Mouse (Mus musculus): ENCODE measurements around the gene Megf6. TPM values are rescaled to one million over a fixed set of nuclear protein-coding genes. Genes with fewer than 3 reads are reported as not detected.

Megf6 gene
- polyA plus RNA-seq, 1 experiment from 2014 or later: 4.4 TPM

DNA sequence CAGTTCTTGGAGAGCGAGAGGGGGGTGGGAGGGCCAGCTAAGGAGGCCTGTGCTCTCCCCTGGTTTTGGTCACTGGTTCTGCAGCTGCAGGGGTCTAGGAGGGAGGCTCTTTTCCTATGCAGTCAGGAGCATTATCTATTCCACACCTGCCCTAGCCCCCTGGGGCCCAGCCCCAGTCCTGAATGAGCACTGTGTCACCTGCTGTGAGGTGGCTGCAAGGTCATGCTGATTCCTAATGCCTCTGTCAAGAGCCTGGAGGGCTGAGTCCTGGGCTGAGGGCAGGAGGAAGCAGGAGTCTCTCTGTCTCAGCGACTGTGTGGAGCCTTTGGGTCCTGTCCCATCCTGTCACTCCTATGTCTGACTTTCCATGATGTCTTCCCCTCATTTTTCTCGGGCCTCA, 39.3 kb downstream of the Megf6 start:
- 25% methylated on average over 3 of the region's 3 CpGs for WGBS
- Histone ChIP-seq H3K27ac (ENCODE audit: low read depth, low read length) (no peak overlapping the region; the same call in 1 of the 2 replicates), H3K4me1 (replicated peaks; ENCODE audit: control insufficient read depth, insufficient read depth, low read length) (no peaks in the 10 kb centered on the region), H3K4me2 (replicated peaks; ENCODE audit: low read depth) (no peak overlapping the region), H3K4me3 (ENCODE audit: low read depth, low read length) (no peak overlapping the region), H3K9ac (ENCODE audit: low read depth, low read length) (no peak overlapping the region), H3K9me3 (ENCODE audit: control insufficient read depth) (no peaks in the 10 kb centered on the region), H3K27me3 (replicated peaks; ENCODE audit: control insufficient read depth, insufficient read depth, low read length) (0 out of 2 replicates have a peak, but pooled peaks cover 5% of the 10 kb centered on the region), H3K36me3 (ENCODE audit: control insufficient read depth, insufficient read depth) (no peaks in the 10 kb centered on the region)
- no peak for TF ChIP-seq CTCF (IDR thresholded peaks at IDR 0.05; ENCODE audit: low read depth)
- no peak for ATAC-seq

DNA sequence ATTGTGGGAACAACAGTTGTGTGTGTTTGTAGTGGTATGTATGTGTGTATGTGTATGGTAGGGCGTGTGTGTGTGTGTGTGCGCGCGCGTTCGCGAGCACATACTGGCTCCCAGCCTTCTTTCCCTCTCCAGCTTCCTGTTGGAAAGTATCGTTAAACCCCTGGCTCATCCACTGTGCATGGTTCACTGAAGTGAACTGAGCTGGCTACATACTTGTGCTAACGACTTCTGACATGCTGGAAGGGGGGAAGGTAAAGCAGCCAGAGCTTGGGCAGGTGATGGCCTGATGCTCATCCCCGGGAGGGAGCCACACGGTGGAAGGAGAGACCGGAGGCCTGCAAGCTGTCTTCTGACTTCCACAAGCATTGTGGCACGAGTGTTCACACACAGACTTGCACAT, 40.9 kb downstream of the Megf6 start:
- H3K36me3 ChIP-seq (ENCODE audit: control insufficient read depth, insufficient read depth): no peaks in the 10 kb centered on the region
- 0 out of 2 replicates have a peak, but pooled peaks cover 5% of the 10 kb centered on the region for H3K27me3 ChIP-seq (replicated peaks; ENCODE audit: control insufficient read depth, insufficient read depth, low read length)
- no peak for TF ChIP-seq CTCF (IDR thresholded peaks at IDR 0.05; ENCODE audit: low read depth)
- H3K27ac ChIP-seq (ENCODE audit: low read depth, low read length): no peak overlapping the region
- 80% methylated on average over 13 of the region's 13 CpGs for WGBS
- no peak overlapping the region for H3K4me2 ChIP-seq (replicated peaks; ENCODE audit: low read depth)
- H3K9ac ChIP-seq (ENCODE audit: low read depth, low read length): no peak overlapping the region
- ATAC-seq: no peak
- H3K4me1 ChIP-seq (replicated peaks; ENCODE audit: control insufficient read depth, insufficient read depth, low read length): no peaks in the 10 kb centered on the region
- H3K4me3 ChIP-seq (ENCODE audit: low read depth, low read length): no peak overlapping the region
- no peaks in the 10 kb centered on the region for H3K9me3 ChIP-seq (ENCODE audit: control insufficient read depth)

DNA sequence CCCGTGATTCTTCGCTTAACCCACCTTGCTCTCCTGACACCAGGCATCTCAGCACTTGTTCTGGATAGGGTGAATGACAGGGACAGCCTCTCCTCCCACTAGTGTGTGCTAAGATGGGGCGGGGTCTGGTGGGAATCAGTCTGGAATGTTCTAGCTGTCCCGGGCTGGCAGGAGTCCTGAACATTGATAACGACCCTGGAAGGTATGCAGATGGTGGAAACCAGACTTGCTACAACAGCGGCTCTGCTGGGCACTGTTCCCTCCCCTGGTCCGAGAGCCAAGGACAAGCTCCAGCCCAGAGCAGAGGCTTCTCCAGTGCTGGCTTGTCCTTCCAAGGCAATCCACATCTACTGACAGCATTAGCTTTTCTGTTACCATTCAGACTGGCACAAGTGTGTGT, 43.1 kb downstream of the Megf6 start:
- 0 out of 2 replicates have a peak, but pooled peaks cover 5% of the 10 kb centered on the region for H3K27me3 ChIP-seq (replicated peaks; ENCODE audit: control insufficient read depth, insufficient read depth, low read length)
- no peaks in the 10 kb centered on the region for H3K4me1 ChIP-seq (replicated peaks; ENCODE audit: control insufficient read depth, insufficient read depth, low read length)
- no peak overlapping the region for H3K4me3 ChIP-seq (ENCODE audit: low read depth, low read length)
- no peak overlapping the region for H3K9ac ChIP-seq (ENCODE audit: low read depth, low read length)
- H3K27ac ChIP-seq (ENCODE audit: low read depth, low read length): no peak overlapping the region
- no peaks in the 10 kb centered on the region for H3K9me3 ChIP-seq (ENCODE audit: control insufficient read depth)
- H3K36me3 ChIP-seq (ENCODE audit: control insufficient read depth, insufficient read depth): no peaks in the 10 kb centered on the region
- TF ChIP-seq CTCF (IDR thresholded peaks at IDR 0.05; ENCODE audit: low read depth): no peak
- WGBS: 39% methylated on average over 7 of the region's 7 CpGs
- H3K4me2 ChIP-seq (replicated peaks; ENCODE audit: low read depth): no peak overlapping the region
- no peak for ATAC-seq

DNA sequence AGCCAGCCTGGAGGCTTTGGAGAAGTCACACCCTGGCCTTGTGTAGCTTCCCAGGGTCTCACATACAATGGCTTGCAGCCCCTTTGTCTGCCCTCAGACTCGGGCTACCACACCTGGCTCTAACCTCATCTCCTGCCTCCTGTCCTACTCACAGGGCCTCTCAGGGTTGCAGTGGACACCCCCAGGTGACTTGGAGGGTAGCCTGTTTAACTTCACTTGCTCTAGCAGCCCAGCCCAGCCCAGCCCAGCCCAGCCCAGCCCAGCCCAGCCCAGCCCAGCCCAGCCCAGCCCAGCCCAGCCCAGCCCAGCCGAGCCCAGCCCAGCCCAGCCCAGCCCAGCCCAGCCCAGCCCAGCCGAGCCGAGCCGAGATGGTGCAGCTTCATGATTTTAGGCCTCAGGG, 43.5 kb downstream of the Megf6 start:
- H3K4me1 ChIP-seq (replicated peaks; ENCODE audit: control insufficient read depth, insufficient read depth, low read length): no peaks in the 10 kb centered on the region
- H3K4me3 ChIP-seq (ENCODE audit: low read depth, low read length): no peak overlapping the region
- H3K27me3 ChIP-seq (replicated peaks; ENCODE audit: control insufficient read depth, insufficient read depth, low read length): 0 out of 2 replicates have a peak, but pooled peaks cover 5% of the 10 kb centered on the region
- H3K9me3 ChIP-seq (ENCODE audit: control insufficient read depth): no peaks in the 10 kb centered on the region
- H3K9ac ChIP-seq (ENCODE audit: low read depth, low read length): no peak overlapping the region
- no peak for TF ChIP-seq CTCF (IDR thresholded peaks at IDR 0.05; ENCODE audit: low read depth)
- H3K36me3 ChIP-seq (ENCODE audit: control insufficient read depth, insufficient read depth): no peaks in the 10 kb centered on the region
- ATAC-seq: no peak
- no peak overlapping the region for H3K27ac ChIP-seq (ENCODE audit: low read depth, low read length)
- H3K4me2 ChIP-seq (replicated peaks; ENCODE audit: low read depth): no peak overlapping the region
- WGBS: 18% methylated on average over 5 of the region's 5 CpGs

DNA sequence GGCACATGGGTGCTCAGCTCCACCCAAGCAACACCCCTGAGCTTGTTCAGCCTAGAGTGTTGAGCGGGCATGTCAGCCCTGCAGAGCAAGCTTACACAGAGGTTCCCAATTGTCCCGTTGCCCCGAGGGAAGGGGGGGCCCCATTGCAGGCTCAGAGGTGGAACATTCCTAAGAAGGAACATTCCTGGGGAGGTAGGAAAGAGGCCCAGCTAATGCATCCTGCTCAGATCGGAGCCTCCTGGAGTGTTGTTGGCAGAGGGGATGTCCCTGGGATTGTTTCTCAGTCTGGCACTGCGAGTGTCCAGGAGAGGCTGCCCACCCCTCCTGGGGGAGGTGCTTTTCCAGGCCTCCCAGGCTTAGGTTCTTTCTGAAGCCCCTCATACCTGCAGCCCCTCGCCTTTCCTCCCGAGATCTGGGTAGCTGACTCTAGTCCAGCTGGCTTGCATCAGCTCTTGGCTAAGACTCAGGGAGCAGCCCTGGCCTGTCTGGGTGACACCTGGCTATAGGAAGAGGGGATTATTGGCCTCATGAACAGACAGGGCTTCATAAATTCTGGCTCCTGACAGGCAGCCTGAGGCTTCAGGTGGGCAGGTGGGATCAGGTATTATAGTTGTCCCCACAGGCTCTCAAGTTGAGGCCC, 47.3 kb downstream of the Megf6 start:
- H3K36me3 ChIP-seq (ENCODE audit: control insufficient read depth, insufficient read depth): no peaks in the 10 kb centered on the region
- ATAC-seq: no peak
- no peak for TF ChIP-seq CTCF (IDR thresholded peaks at IDR 0.05; ENCODE audit: low read depth)
- WGBS: 44% methylated on average over 7 of the region's 7 CpGs
- H3K4me1 ChIP-seq (replicated peaks; ENCODE audit: control insufficient read depth, insufficient read depth, low read length): no peaks in the 10 kb centered on the region
- H3K4me2 ChIP-seq (replicated peaks; ENCODE audit: low read depth): no peak overlapping the region
- no peak overlapping the region for H3K9ac ChIP-seq (ENCODE audit: low read depth, low read length)
- no peak overlapping the region for H3K4me3 ChIP-seq (ENCODE audit: low read depth, low read length)
- H3K27me3 ChIP-seq (replicated peaks; ENCODE audit: control insufficient read depth, insufficient read depth, low read length): 0 out of 2 replicates have a peak, but pooled peaks cover 5% of the 10 kb centered on the region
- H3K9me3 ChIP-seq (ENCODE audit: control insufficient read depth): no peaks in the 10 kb centered on the region
- H3K27ac ChIP-seq (ENCODE audit: low read depth, low read length): no peak overlapping the region

DNA sequence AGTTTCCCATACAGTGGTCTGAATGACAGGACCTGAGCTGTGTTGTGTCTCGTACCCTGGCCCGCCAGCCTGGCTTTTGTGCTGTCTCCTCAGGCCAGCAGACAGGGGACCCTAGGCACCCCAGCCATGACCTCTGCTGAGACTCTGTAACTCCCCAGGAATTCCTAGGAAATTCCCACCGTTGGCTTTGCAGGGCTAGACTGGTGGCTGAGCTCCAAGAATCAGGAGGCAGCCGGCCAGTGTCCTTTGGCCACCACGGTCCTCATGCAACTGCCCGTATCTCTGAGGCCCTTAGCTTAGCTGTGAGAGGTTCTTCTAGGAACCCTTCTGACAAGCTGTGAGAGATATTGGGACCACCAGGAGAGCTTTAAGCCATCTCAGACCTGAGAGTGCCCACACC, 52.2 kb downstream of the Megf6 start:
- Histone ChIP-seq H3K4me1 (replicated peaks; ENCODE audit: control insufficient read depth, insufficient read depth, low read length) (no peaks in the 10 kb centered on the region), H3K27me3 (replicated peaks; ENCODE audit: control insufficient read depth, insufficient read depth, low read length) (no peaks in the 10 kb centered on the region), H3K27ac (ENCODE audit: low read depth, low read length) (no peak overlapping the region), H3K4me2 (replicated peaks; ENCODE audit: low read depth) (no peak overlapping the region), H3K4me3 (ENCODE audit: low read depth, low read length) (no peak overlapping the region), H3K9ac (ENCODE audit: low read depth, low read length) (no peak overlapping the region), H3K36me3 (ENCODE audit: control insufficient read depth, insufficient read depth) (no peaks in the 10 kb centered on the region), H3K9me3 (ENCODE audit: control insufficient read depth) (no peaks in the 10 kb centered on the region)
- no peak for TF ChIP-seq CTCF (IDR thresholded peaks at IDR 0.05; ENCODE audit: low read depth)
- no peak for ATAC-seq
- WGBS: 67% methylated on average over 6 of the region's 6 CpGs

All from intestine, postnatal 0 days (tissue).